Mouse (Mus musculus): ENCODE data around the gene Gatd1.

Gene Gatd1

DNA sequence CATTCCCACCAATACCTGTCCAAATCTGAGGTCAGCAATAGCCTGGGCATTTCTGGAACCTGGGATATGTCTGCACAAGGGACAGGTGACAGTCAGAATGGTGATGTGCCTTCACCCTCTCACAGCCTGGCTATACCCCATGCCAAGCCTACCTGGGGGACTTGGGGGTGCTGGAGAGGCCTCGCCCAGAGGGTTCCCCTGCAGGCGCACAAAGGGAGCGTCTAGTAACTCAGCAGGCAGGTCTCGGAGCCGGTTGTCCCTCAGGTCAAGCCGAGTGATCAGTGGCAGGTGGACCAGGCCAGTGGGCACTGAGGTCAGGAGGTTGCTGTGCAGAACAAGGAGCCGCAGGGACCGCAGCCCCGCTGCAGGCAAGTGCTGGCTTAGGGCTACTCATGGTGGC is 27.5 kb upstream of the Gatd1 start:
- no peak for DNase-seq

DNA sequence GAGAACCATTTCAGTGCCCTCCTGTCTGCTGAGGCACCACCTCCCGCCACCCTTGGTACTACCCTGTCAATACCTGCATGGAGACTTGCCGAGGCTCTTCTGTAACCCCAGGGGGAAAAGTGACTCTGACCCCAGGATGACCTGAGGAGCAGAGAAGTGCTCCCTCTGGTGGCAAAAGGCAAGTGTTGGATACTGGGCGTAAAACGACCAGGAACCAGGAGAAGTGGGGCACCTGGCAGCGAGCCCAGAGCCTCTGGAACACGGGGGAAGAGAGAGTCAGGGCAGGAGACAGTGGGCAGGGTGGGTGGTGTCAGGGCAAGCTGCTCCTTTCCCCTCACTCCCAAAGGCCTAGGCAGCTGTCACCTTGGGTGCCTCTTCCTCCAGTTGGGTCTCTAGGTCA is 26.7 kb upstream of the Gatd1 start:
- peak; percentile 63 for DNase-seq

DNA sequence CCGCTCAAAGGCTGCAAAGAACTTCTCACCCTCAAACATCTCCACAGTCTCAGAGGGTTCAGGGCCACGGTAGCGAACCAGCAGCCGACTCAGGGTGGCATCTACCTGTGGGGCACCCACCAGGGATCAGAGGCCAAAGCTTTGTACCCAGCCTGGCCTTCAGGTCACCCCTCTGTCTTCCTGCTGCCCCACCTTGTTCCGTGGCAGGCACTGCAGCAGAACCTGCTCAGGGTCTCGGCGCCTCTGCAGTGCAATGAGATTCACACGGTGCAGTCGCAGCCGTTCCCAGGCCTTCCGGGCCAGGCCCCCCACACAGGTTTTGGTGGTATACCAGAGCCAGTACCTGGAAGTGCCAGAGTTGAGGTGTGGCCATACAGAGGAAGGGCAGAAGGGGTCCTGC is 25.9 kb upstream of the Gatd1 start:
- DNase-seq: no peak

DNA sequence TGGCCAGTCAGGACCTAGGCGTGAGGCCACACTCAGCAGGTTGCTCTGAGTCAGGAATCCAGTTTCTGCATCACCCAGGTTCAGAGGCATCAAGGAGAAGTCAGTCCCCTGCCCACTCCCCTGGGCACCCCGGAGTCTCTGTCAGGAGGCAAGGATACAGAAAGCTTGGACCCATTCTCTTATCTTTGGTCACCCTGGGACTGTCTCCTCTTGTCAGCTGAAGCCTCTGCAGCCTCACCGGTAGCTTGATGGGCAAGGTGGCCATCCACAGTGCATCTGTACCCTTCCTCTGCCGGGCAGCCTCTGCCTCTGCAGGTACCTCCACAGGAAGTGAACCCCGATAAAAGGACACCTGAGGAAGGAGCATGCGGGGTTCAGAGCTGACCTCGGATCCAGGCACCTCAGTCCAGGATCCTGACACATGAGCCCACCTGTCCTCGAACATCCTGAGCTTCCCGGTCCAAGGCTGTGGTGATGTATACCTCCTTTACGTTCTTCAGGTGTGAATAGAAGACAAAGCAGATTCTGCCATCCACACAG is 25.3 kb upstream of the Gatd1 start:
- no peak for DNase-seq

DNA sequence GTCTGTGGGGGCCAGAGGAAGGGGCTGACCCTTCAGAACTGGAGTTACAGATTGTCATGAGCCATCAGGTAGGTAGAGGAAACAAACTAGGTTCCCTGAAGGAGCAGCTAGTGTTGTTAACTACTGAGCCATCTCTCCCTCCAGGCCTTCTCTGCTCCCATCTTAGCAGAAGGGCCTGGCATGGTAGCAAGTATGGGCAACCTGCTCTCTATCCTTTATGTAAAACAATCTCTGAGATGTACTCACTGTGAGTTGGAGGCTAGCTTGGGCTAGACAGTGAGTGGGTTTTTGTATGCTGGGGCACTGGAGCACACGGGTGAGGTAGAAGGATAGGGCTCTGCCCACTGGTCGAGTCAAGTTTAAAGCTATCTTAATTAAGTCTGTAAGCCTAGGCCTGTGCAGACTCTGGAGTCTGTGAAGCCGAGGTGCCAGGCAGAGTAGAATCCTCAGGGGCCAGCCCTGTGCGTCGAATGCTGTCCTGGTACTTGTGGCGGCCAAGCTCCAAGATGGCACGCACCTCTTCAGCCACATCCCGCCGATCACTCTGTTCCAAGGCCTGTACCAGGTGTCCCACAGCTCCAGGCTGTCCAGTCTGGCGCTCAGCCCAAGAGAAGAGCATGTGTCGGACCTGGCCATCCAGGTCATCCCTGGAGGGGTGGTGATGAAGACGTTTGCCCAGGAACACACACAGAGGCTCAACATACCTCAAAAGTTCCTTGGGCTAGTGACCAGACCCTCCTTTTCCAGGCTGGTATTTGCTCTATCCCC is 24.4 kb upstream of the Gatd1 start:
- no peak for DNase-seq

DNA sequence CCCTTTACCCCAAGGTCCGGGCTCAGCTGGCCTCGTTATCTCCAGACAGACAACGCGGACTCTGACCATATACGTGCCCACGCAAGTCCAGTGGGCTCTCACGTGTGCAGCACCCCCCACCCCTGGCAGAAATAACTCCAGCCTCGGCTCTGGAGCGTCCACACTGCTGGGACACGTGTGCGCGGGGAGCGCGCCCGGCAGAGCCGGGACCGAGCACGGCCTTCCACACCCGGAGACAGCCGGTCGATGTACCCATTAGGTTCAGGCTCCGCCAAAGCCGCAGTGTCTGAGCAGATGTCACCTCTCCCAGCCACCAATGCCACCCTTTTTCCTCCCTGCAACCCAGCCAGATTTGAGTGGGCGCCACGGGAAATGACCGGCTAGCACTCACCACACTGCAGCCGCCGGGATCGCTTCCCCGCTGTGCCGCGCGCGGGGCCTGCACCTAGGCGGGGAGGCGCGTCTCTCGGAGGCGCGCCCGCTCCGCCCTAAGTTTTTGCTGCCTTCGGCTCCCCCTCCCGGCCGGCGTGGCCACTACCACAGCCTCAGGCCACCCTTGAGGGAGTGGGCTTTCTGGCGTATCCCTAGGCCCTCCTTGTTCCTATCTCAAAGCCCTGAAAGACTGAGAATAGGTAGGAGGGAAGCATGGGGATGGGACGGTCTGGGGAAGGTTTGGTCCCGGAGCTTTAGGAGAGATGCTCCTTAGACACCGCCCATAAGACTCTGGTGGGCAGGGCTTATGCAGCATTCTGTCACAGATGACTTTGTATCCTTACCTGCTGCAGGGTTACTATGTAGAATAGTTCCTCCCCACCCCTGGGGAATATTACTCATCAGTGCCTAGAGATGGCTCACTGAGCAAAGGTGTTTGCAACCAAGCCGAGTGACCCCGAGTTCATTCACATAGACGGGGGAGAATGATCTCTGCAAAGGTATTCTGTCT is 23.5 kb upstream of the Gatd1 start, which contains the start of gene Slc25a22:
Gene Slc25a22 (minus strand): TSS at position 715 of the 943 bp plus-strand sequence.
- peak; percentile 89 to 90 for DNase-seq

DNA sequence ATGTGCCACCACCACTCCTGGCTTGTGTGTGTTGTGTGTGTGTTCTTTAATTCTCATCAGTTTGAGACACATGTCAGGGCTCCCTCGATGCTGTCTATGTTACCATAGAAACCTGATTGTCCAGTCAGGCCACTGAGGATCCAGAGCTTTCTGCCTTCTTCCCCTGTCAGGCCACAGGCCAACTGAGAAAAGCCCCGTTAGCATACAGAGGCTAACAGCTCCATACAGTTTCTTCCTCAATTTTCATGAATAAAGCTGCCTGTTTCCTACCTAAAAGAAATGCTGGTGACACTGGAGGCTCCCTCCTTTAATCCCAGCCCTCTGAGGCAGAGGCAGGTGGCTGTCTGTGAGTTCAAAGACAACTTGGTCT is 22.6 kb upstream of the Gatd1 start:
- no peak for DNase-seq

DNA sequence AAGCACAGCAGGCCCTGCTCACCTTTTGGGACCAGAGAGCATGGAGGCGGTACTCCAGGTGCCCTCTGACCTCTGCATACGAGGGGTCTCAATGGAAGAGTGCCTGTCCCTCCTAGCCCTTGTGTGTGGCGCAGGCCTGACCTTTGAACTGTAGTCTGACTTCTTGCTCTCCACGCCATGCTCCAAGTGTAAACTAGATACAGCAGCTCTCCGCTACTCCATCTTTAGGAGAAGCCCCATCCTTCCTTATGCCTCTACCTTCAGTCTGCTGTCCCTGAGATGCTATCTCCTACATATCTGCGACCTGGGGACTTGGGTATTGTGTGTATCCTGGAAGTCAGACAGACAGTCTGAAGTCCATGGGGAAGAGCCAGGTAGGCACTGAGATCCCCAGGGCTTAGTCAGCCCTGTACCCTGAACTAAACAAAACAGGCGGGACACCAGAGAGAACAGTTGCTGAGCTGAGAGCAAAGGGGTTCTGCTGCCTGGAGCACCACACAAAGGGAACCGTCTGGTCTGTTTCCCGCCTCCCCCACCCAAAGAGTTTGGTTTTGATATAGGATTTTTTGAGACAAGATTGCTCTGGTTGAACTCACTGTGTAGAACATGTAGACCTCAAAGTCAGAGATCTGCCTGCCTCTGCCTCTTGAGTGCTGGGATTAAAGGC is 22.1 kb upstream of the Gatd1 start:
- DNase-seq: no peak

GRCm38 (mm10) chr7:141435129-141435855 is 21.4 kb upstream of the Gatd1 start:
- DNase-seq: peak; percentile 62 to 67

GRCm38 (mm10) chr7:141434464-141434863 is 20.5 kb upstream of the Gatd1 start:
- no peak for DNase-seq

DNA sequence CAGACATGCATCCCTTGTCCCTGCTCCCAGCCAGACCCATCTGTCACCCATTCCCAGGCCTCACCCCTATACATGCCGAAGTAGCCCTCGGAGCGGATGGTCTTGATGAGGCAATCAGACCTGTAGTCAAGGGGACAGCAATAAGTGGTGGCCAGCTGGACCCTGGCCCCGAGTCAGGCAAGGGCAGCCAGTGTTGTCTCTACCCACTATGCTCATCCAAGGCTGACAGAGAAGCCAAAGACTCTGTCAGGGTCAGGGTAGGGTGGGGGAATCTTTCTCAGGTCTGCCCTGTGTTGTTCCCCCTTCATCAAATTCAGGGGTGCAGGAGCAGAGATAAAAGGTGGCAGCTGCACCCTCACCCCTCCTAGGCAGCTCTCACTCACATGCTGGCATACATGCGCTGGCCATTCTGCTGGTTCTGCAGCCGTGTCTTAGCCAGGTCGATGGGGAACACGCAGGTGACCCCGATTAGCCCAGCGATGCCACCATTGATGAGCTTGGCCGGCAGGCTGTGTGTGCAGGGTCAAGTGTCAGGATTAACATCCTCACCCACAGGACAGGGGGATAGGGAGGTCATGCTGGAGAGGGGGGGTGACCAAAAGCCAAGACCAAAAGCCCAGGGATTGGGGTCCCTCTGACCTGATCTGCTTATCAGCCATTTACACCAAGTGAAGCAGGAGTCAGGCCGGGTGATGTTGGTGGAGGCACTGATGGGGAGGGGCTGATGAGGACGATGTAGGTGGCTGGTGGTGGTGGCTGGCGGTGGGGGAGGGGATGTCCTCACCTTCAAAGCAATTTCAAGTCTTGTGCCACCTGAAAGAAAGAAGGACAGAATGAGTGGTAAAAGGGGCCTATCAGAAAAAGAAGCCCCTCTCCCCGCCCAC is 19.8 kb upstream of the Gatd1 start:
- DNase-seq: no peak

GRCm38 (mm10) chr7:141432741-141433516 is 19.0 kb upstream of the Gatd1 start:
- no peak for DNase-seq

GRCm38 (mm10) chr7:141432186-141432611 is 18.3 kb upstream of the Gatd1 start:
- DNase-seq: no peak

DNA sequence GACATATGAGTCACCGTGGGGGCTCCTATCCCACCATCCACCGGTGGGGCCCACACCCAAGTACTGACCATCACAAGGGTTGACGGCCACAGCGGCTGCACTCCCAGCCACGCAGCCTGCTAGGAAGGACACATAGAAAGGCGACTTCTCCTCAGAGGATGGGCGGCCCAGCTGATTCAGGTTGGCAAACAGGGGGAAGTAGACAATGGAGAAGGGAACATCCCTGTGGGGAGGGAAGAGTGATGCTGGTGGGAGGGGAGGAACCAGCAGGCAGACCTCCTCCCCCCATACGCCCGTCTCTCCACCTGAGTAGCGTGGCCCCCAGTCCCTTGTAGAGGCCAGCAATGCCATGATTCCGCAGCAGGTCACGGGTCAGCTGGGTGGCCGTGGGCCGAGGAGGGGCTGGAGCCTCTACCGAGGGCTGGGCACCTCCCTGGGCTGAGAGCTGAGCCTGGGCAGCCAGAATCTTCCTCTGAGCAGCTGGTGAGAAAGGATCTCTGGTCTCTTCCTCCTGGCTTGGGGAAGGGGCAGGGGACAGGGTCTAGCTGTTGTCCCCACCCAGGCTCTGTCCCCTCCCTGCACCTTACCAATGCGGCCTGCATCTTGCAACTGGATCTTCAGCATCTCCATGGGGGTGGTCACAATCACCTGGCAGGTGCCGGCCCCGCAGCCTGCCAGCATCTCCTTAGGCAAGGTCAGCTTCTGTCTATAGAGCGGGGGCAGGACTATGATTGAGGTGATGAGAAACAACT is 17.7 kb upstream of the Gatd1 start:
- DNase-seq: no peak

- DNase-seq: no peak
Observed at GRCm38 (mm10) chr7:141430585-141431240, 16.8 kb upstream of the Gatd1 start.

DNA sequence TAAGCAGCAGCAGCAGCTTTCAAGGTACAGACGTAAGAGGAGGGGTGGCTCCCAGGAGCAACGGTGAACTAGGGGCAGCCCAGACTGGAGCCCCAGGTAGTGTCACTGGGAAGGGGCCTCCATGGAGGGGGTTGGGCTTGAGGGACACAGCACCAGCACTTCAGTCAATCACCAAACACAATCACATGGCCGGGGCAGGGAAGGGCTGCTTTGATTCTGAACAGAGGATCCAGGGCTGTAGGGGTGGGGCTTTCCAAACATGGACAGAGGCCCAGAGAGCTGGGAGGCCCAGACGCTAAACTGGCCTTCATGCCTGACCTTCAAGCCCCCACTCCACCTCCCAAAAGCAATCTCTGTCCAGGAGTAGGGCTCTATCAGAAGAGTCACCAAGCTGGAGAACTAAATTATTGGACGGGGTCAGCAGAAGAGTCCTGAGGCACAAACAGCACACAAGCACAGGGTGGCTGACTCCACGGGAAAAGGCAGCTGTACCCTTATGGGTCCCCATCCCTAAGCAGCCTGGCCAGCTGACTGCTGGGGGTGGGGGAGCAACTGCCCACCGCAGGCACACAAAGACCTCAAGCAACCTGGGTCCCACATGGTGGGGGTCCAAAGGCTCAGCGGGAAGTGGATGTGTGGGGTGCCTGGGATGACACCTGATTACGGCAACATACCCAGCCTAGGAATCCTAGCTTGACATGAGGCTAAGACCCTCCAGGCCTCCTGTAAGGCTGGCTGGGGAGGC is 16.1 kb upstream of the Gatd1 start:
- DNase-seq: no peak

- no peak for DNase-seq
Observed at GRCm38 (mm10) chr7:141429310-141429709, 15.4 kb upstream of the Gatd1 start, which contains the start of gene Cend1. Cend1 (minus strand) TSS chr7:141429491.

GRCm38 (mm10) chr7:141428701-141429100 is 14.8 kb upstream of the Gatd1 start:
- DNase-seq: no peak
